Mouse (Mus musculus) neural tube, embryonic 14.5 days (tissue): ENCODE measurements around the gene Mtfp1. TPM values are rescaled to one million over a fixed set of nuclear protein-coding genes. Genes with fewer than 3 reads are reported as not detected.
"Not testable (repeated sequence)": the region's sequence is repeated elsewhere in the genome, so short reads cannot be mapped to it uniquely, and the experiment has no call there.

Experiments
- ATAC-seq: fragments of 200-750 bp; cut with Nextera tagmentation; 2 replicates; pipeline ENCODE4 v1.8.0; 2017; ENCODE audit warnings: low read depth, mild to moderate bottlenecking, moderate TSS enrichment, moderate library complexity
- H3K27ac ChIP-seq: fragments of 300-500 bp; sonication (generic); 2 replicates; pipeline ENCODE4 v1.5.1; 2014; ENCODE audit warnings: low read depth, mild to moderate bottlenecking, control low read depth, low read length, moderate library complexity, mixed read lengths
- H3K27me3 ChIP-seq: fragments of 300-500 bp; sonication (generic); 2 replicates; pipeline ENCODE4 v1.6.1; 2014; ENCODE audit warnings: low read length; ENCODE audit not compliant: control insufficient read depth, insufficient read depth
- H3K36me3 ChIP-seq: fragments of 300-500 bp; sonication (generic); 2 replicates; pipeline ENCODE4 v1.6.1; 2014; ENCODE audit warnings: low read length, mixed read lengths; ENCODE audit not compliant: control insufficient read depth, insufficient read depth
- H3K4me1 ChIP-seq: fragments of 300-500 bp; sonication (generic); 2 replicates; pipeline ENCODE4 v1.6.1; 2014; ENCODE audit warnings: low read length; ENCODE audit not compliant: control insufficient read depth, insufficient read depth
- H3K4me2 ChIP-seq: fragments of 300-500 bp; sonication (generic); 2 replicates; pipeline ENCODE4 v1.6.1; 2014; ENCODE audit warnings: mild to moderate bottlenecking, low read depth, low read length, control low read depth
- H3K4me3 ChIP-seq: fragments of 300-500 bp; sonication (generic); 2 replicates; pipeline ENCODE4 v1.5.1; 2014; ENCODE audit warnings: low read depth, low read length, control low read depth, mixed read lengths
- H3K9ac ChIP-seq: fragments of 300-500 bp; sonication (generic); replicated peaks from 2 replicates; pipeline ENCODE4 v1.6.1; 2014; ENCODE audit warnings: low read depth, mild to moderate bottlenecking, control low read depth, low read length, mixed read lengths
- H3K9me3 ChIP-seq: fragments of 300-500 bp; sonication (generic); 2 replicates; pipeline ENCODE4 v1.6.1; 2016; ENCODE audit warnings: low read length; ENCODE audit not compliant: control insufficient read depth
- WGBS: fragments of 180-500 bp; shearing (Covaris S2); extraction: QIAGEN DNeasy Blood & Tissue Kit; methylation state at CpG from one replicate; pipeline ENCODE4 v1.1.7; 2014; 5-methylcytosine and 5-hydroxymethylcytosine counted together
- polyA plus RNA-seq: library from polyadenylated mRNA; unstranded; fragments of >200 nt; fragmentation: Nextera tagmentation; extraction: Ambion mirVana; gene quantifications from 2 replicates; pipeline ENCODE4 v1.2.1, GENCODE M21; 2014

Gene Mtfp1
- polyA plus RNA-seq, 1 experiment from 2014 or later: 12.3 TPM

DNA sequence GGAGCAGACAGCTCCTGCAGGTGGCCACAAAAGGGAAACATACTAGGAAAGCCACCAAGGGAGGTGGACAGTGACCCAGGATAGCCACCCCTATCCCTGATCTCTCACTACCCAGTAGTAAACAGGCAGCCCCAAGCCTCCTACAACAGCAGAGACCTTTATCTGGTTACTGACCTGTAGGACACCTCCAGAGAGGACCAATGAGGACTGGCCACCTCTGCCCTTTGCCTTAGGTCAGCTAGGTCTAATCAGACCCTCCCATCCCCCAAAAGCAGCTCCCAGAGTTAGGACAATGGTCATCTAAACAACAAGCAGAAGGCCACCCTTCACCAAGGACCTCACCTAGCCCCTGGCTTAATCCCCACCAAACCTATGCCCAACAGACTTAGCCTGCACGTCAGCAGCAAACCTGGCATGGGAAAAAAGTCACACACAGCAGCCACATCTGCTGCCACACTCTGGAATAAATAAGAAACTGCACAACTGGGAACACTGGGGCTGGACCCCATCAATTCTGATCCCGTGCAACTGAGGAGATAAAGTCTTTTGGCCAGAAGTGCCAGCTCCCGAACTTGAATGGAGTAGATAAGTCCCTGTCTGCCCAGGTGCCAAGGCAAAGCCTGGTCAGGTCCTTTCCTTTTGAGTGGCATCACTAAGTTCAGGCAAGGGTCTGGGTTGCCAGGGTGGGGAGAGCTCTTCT is 22.3 kb upstream of the Mtfp1 start:
- Histone ChIP-seq H3K4me3 (peak overlapping the region; percentile 60), H3K36me3 (no peaks in the 10 kb centered on the region), H3K4me2 (peak overlapping the region; percentile 88), H3K9ac (no peak overlapping the region), H3K4me1 (peaks cover 6% of the 10 kb centered on the region; the same call in 1 of the 2 replicates), H3K27ac (no peak overlapping the region), H3K9me3 (no peaks in the 10 kb centered on the region), H3K27me3 (no peaks in the 10 kb centered on the region)
- ATAC-seq: peak; percentile 29
- 26% methylated on average over 3 of the region's 3 CpGs for WGBS

DNA sequence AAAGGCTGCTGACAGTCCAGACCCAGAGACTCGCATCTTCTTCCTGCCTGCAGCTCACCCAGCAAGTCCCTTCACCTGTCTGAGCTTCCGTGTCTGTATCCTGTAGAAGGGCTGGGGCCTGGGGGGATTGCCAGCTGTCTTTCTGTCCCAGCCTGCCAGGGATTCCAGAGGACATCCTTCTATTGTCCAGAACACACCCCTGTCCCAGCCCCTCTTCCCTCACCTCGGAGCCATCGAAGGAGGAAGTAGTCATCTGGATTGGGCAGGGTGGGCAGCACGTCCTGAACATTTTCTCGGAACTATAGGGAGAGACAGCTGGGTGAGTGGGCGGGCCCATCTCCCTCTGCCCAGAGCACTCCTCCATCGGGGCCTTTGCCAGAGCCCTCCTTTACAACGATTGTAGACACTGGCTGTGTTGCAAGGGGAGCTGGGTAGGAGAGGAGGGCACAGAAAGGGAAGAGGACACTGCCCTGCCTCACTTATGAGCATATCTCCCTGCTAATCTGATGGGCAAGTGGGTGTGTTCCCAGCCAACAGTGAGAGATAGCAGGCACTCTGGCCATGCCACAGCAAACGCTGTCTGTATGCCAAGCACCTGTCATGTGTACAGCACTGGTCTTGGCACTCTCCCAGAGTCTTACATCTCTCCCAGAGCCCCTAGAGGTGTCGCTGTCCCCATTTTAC is 21.4 kb upstream of the Mtfp1 start:
- ATAC-seq: no peak
- Histone ChIP-seq H3K9ac (no peak overlapping the region), H3K27ac (no peak overlapping the region)

DNA sequence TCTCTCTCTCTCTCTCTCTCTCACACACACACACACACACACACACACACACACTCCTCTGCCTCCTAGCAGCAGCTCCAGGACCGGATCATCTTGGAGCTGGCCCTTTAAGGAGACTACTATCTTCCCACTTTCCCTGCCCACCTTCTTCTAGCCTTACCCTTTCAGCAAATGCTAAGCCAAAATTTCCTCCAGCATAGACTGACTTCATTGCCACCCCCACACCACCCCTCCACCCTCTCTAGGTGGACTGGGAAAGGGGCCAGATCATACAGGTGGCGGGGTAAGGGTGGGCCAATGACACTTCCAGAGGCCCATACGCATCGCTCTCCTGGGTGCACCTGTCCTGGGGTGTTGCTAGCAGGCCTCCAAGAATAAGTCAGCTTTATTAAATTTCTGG is 20.2 kb upstream of the Mtfp1 start:
- Histone ChIP-seq H3K27ac (no peak overlapping the region), H3K9ac (no peak overlapping the region), H3K4me3 (no peak overlapping the region), H3K4me1 (peaks cover 6% of the 10 kb centered on the region; the same call in 1 of the 2 replicates), H3K27me3 (no peaks in the 10 kb centered on the region), H3K9me3 (no peaks in the 10 kb centered on the region), H3K4me2 (no peak overlapping the region), H3K36me3 (no peaks in the 10 kb centered on the region)
- no peak for ATAC-seq
- WGBS: 98% methylated on average over 4 of the region's 4 CpGs

More for the DNA sequence above, 21.4 kb upstream of the Mtfp1 start:
- Histone ChIP-seq H3K4me2 (no peak overlapping the region), H3K4me3 (no peak overlapping the region), H3K9me3 (no peaks in the 10 kb centered on the region), H3K27me3 (no peaks in the 10 kb centered on the region), H3K36me3 (no peaks in the 10 kb centered on the region), H3K4me1 (peaks cover 6% of the 10 kb centered on the region; the same call in 1 of the 2 replicates)
- 60% methylated on average over 11 of the region's 11 CpGs for WGBS

DNA sequence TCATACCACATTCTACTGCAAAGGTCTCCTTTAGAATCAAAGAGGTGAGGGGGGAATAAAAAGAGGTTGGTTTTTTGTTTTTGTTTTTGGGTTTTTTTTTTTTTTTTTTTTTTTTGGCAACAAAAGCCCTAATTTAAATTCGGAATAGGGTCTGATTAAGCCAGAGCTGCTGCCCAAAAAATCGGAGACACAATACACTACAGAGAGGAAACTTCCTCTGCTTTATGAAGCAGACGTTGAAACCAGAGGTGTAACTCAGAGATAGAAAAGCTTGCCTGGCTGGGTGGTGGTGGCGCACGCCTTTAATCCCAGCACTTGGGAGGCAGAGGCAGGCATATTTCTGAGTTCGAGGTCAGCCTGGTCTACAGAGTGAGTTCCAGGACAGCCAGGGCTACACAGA is 19.3 kb upstream of the Mtfp1 start:
- H3K36me3 ChIP-seq, H3K9ac ChIP-seq, ATAC-seq, H3K4me1 ChIP-seq, H3K4me2 ChIP-seq, H3K27me3 ChIP-seq, H3K27ac ChIP-seq, H3K4me3 ChIP-seq, H3K9me3 ChIP-seq: not testable (repeated sequence)
- WGBS: 82% methylated on average over 6 of the region's 6 CpGs

DNA sequence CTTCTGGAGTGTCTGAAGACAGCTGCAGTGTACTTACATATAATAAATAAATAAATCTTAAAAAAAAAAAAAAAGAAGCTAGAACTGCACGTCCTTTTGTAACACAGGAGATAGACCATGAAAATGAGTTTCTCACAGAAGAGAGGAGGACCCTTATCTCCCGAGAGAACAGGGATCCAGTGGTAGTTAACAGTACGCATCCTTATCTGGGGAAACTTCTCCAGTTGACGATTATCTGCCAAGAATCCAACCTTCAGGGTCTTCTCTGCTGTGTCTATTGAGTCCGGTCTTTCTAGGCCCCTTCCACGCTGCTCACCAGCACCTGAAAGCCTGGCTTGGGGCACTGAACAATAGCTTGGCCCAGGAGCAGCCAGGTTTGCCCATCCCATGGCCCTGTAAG is 18.7 kb upstream of the Mtfp1 start:
- ATAC-seq: no peak
- H3K4me1 ChIP-seq: peaks cover 6% of the 10 kb centered on the region; the same call in 1 of the 2 replicates
- no peak overlapping the region for H3K9ac ChIP-seq
- no peaks in the 10 kb centered on the region for H3K27me3 ChIP-seq
- no peak overlapping the region for H3K27ac ChIP-seq
- WGBS: 84% methylated on average over 6 of the region's 6 CpGs
- peaks cover 3% of the 10 kb centered on the region; the same call in 1 of the 2 replicates for H3K36me3 ChIP-seq
- H3K4me3 ChIP-seq: no peak overlapping the region
- H3K9me3 ChIP-seq: no peaks in the 10 kb centered on the region
- H3K4me2 ChIP-seq: no peak overlapping the region

DNA sequence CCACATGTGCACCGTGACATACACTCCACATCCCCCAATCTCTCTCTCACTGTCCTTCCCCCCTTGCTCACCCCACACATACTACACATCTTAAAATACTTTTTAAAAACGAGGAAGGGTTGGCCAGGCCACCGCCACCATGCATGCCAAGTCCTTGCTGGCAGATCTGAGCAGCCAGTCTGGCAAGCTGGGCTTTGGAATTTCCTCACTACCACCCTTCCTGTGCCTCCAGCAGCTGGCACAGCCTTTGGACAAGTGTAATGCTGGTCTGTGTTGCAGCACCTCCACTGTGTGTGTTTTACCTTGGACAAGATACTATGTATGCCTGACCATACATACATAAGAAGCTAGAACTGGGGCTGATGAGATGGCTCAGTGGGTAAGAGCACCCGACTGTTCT is 18.3 kb upstream of the Mtfp1 start:
- peaks cover 3% of the 10 kb centered on the region; the same call in 1 of the 2 replicates for H3K36me3 ChIP-seq
- peaks cover 6% of the 10 kb centered on the region; the same call in 1 of the 2 replicates for H3K4me1 ChIP-seq
- no peak overlapping the region for H3K9ac ChIP-seq
- 88% methylated on average over 4 of the region's 4 CpGs for WGBS
- no peak overlapping the region for H3K27ac ChIP-seq
- H3K27me3 ChIP-seq: no peaks in the 10 kb centered on the region
- no peak overlapping the region for H3K4me3 ChIP-seq
- H3K4me2 ChIP-seq: no peak overlapping the region
- no peak for ATAC-seq
- H3K9me3 ChIP-seq: no peaks in the 10 kb centered on the region

DNA sequence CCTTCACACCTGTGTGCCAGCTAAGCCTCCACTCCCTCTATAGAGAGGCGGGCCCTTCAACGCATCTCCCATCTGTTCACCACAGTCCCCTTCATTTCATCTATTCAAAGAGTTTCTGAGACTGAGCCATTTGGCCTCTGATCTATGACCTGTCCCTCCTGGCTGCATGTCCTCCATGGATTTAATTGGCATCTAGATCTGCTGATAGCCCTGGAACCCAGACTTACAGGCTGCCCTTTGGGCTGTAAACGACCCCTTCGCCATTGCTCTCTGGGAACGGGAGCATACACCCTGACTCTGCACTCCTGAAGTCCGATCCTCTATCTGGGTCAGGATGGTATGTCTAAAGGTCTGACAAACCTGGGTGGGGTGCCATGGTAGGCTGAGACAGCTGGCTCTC is 17.6 kb upstream of the Mtfp1 start:
- H3K4me1 ChIP-seq: peaks cover 6% of the 10 kb centered on the region; the same call in 1 of the 2 replicates
- H3K27me3 ChIP-seq: no peaks in the 10 kb centered on the region
- no peak for ATAC-seq
- H3K36me3 ChIP-seq: peaks cover 3% of the 10 kb centered on the region; the same call in 1 of the 2 replicates
- H3K4me3 ChIP-seq: no peak overlapping the region
- no peak overlapping the region for H3K9ac ChIP-seq
- H3K27ac ChIP-seq: no peak overlapping the region
- no peak overlapping the region for H3K4me2 ChIP-seq
- WGBS: 83% methylated on average over 6 of the region's 6 CpGs
- H3K9me3 ChIP-seq: no peaks in the 10 kb centered on the region

DNA sequence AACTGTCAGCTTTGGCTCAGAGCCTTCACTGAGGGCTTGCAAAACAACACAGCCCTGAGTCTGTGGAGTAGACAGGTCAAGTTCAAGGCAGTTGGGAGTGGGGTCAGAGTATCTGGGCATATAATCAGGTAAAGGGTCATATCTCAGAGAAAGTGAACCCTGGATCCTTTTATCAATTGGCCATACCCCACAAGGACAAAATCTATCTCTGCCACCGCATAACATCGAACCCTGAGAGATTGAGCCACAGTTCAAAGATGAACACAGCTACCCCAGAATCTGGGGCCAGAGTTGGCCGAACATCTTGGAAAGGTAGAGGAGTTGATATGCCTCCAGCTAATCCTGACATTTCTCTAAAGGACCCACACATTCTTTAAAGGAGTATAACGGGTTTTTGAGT is 16.8 kb upstream of the Mtfp1 start:
- no peak for ATAC-seq
- Histone ChIP-seq H3K27ac (no peak overlapping the region), H3K36me3 (peaks cover 3% of the 10 kb centered on the region; the same call in 1 of the 2 replicates), H3K9me3 (no peaks in the 10 kb centered on the region), H3K27me3 (no peaks in the 10 kb centered on the region), H3K9ac (no peak overlapping the region), H3K4me2 (no peak overlapping the region), H3K4me3 (no peak overlapping the region), H3K4me1 (0 out of 2 replicates have a peak, but pooled peaks cover 3% of the 10 kb centered on the region)
- 93% methylated on average over 4 of the region's 4 CpGs for WGBS

DNA sequence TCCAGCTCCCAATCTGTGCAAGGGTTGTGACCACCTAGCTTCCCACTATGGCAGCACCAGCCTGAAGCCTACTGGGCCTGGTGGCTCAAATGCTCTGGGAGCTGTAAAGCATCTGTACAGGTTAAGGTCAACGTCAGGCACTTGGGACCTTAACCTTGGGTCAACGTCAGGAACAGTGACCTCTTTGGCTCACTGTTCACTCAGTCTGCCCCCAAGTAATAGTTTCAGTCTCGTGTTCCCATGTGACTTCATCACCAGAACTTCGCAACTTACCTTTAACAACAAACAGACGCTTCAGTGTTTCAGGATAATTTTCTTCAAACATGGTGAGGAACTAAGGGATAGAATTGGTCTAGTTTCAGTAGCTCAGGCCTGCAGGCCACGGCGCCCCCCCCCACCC is 13.4 kb upstream of the Mtfp1 start:
- Histone ChIP-seq H3K9ac (no peak overlapping the region), H3K27me3 (no peaks in the 10 kb centered on the region), H3K27ac (no peak overlapping the region), H3K9me3 (no peaks in the 10 kb centered on the region), H3K4me1 (no peaks in the 10 kb centered on the region), H3K4me3 (no peak overlapping the region), H3K4me2 (no peak overlapping the region), H3K36me3 (peaks cover 3% of the 10 kb centered on the region; the same call in 1 of the 2 replicates)
- 91% methylated on average over 7 of the region's 7 CpGs for WGBS
- no peak for ATAC-seq
